In genomic region chr9:114418187-114418586, GRCm38 (mm10) we compare ENCODE assay signal across 10 mouse cellular contexts. TPM values are rescaled to one million over a fixed set of nuclear protein-coding genes. Genes with fewer than 3 reads are reported as not detected.
DNase-seq lines count a peak whose midpoint lies in the region; ATAC-seq and TF ChIP-seq lines count a peak whose summit lies in the region.
"Had no signal": no experiment of that assay in that cellular context is flagged by ENCODE, and none has a peak within 500 bp of the region (broad histone marks: within the 10 kb centered on the region; RNA-seq: fewer than 3 reads in every experiment).

No protein-coding gene starts in this region.

- H3K27me3 ChIP-seq in hindbrain, embryonic 11.5 days (ENCODE audit: control insufficient read depth, insufficient read depth, low read length): no peaks in the 10 kb centered on the region
- H3K27me3 ChIP-seq in hindbrain, embryonic 13.5 days: no peaks in the 10 kb centered on the region
- H3K27me3 ChIP-seq in thymus, adult 2 months (ENCODE audit: control insufficient read depth, insufficient read depth, low read length): no peaks in the 10 kb centered on the region
- H3K27me3 ChIP-seq: embryonic facial prominence, embryonic 15.5 days; liver, embryonic 15.5 days had no signal

- no peaks in the 10 kb centered on the region for H3K36me3 ChIP-seq in hindbrain, embryonic 11.5 days (ENCODE audit: control insufficient read depth, insufficient read depth, low read length)
- no peaks in the 10 kb centered on the region for H3K36me3 ChIP-seq in hindbrain, embryonic 13.5 days
- H3K36me3 ChIP-seq in thymus, adult 2 months (ENCODE audit: control insufficient read depth, insufficient read depth, low read length): no peaks in the 10 kb centered on the region
- H3K36me3 ChIP-seq: embryonic facial prominence, embryonic 15.5 days; liver, embryonic 15.5 days had no signal

- no peaks in the 10 kb centered on the region for H3K9me3 ChIP-seq in hindbrain, embryonic 11.5 days (ENCODE audit: control insufficient read depth, low read length)
- H3K9me3 ChIP-seq in hindbrain, embryonic 13.5 days: no peaks in the 10 kb centered on the region
- H3K9me3 ChIP-seq: embryonic facial prominence, embryonic 15.5 days; liver, embryonic 15.5 days had no signal

- no peaks in the 10 kb centered on the region for H3K4me1 ChIP-seq in hindbrain, embryonic 11.5 days (replicated peaks; ENCODE audit: control insufficient read depth, insufficient read depth, low read length)
- no peaks in the 10 kb centered on the region for H3K4me1 ChIP-seq in hindbrain, embryonic 13.5 days (replicated peaks)
- no peaks in the 10 kb centered on the region for H3K4me1 ChIP-seq in lung, adult 2 months (ENCODE audit: control insufficient read depth, insufficient read depth, low read length)
- peaks cover 4% of the 10 kb centered on the region for H3K4me1 ChIP-seq in thymus, adult 2 months (replicated peaks; ENCODE audit: control insufficient read depth, insufficient read depth, low read length)
- H3K4me1 ChIP-seq: embryonic facial prominence, embryonic 15.5 days had no signal

- TF ChIP-seq POLR2A in lung, adult 2 months (IDR thresholded peaks at IDR 0.05; ENCODE audit: borderline replicate concordance, extremely low read depth, low read depth, low read length): no peak
- no peak for TF ChIP-seq POLR2A in thymus, adult 2 months (IDR thresholded peaks at IDR 0.05; ENCODE audit: control insufficient read depth, extremely low read depth, insufficient read depth, low read length, poor library complexity)

- no peak for ATAC-seq in hindbrain, embryonic 11.5 days (ENCODE audit: low FRiP score)
- ATAC-seq in hindbrain, embryonic 13.5 days (ENCODE audit: low FRiP score): no peak

- 83% methylated on average over 2 of the region's 7 CpGs for WGBS in hindbrain, embryonic 11.5 days
- WGBS in hindbrain, embryonic 13.5 days: 68% methylated on average over 7 of the region's 7 CpGs
- WGBS in lung, adult 2 months: 85% methylated on average over 7 of the region's 7 CpGs
- 80% methylated on average over 7 of the region's 7 CpGs for WGBS in thymus, adult 2 months

- no peak overlapping the region for H3K27ac ChIP-seq in hindbrain, embryonic 11.5 days (ENCODE audit: low read depth, low read length)
- no peak overlapping the region for H3K27ac ChIP-seq in hindbrain, embryonic 13.5 days
- no peak overlapping the region for H3K27ac ChIP-seq in thymus, adult 2 months (ENCODE audit: control insufficient read depth, insufficient read depth, low read length)
- H3K27ac ChIP-seq: embryonic facial prominence, embryonic 15.5 days; liver, embryonic 15.5 days had no signal

- H3K4me2 ChIP-seq in hindbrain, embryonic 11.5 days (replicated peaks; ENCODE audit: low read depth, low read length): no peak overlapping the region
- H3K4me2 ChIP-seq in hindbrain, embryonic 13.5 days: no peak overlapping the region
- H3K4me2 ChIP-seq: embryonic facial prominence, embryonic 15.5 days; liver, embryonic 15.5 days had no signal

- TF ChIP-seq CTCF in lung, adult 2 months (IDR thresholded peaks at IDR 0.05; ENCODE audit: insufficient read depth, low read length): peak; percentile 44
- no peak for TF ChIP-seq CTCF in thymus, adult 2 months (IDR thresholded peaks at IDR 0.05; ENCODE audit: borderline replicate concordance, control insufficient read depth, extremely low read depth, insufficient read depth, low read length, poor library complexity)

- H3K4me3 ChIP-seq in hindbrain, embryonic 11.5 days (ENCODE audit: low read depth, low read length): no peak overlapping the region
- H3K4me3 ChIP-seq in hindbrain, embryonic 13.5 days: no peak overlapping the region
- H3K4me3 ChIP-seq in lung, adult 2 months (replicated peaks; ENCODE audit: extremely low read depth, low read depth, low read length): no peak overlapping the region
- no peak overlapping the region for H3K4me3 ChIP-seq in thymus, adult 2 months (ENCODE audit: control insufficient read depth, insufficient read depth, low read length)
- H3K4me3 ChIP-seq: embryonic facial prominence, embryonic 15.5 days; liver, embryonic 15.5 days had no signal

- peak; percentile 75 for DNase-seq in hindbrain, embryonic 11.5 days (ENCODE audit: low spot score)
- peak; percentile 58 to 61 for DNase-seq in B cell, adult 2 months
- DNase-seq in Muller cell, postnatal 12 days (ENCODE audit: inconsistent ontology term): peak; percentile 3
- peak; percentile 54 for DNase-seq in embryo, embryonic 9.5 days (ENCODE audit: extremely low spot score)
- DNase-seq in lung, adult 2 months: peak; percentile 33
- DNase-seq in thymus, adult 2 months: peak; percentile 85
- no peak for DNase-seq in cerebellum, adult 11 months

- H3K9ac ChIP-seq in hindbrain, embryonic 11.5 days (ENCODE audit: low read depth, low read length): no peak overlapping the region
- H3K9ac ChIP-seq in hindbrain, embryonic 13.5 days: no peak overlapping the region
- H3K9ac ChIP-seq: embryonic facial prominence, embryonic 15.5 days; liver, embryonic 15.5 days had no signal

RNA-seq across cellular contexts. Expression of gene Tmppe, which starts 17.3 kb away (rescaled TPM):
- 2.4 and 3.1 TPM in 2 replicates for polyA plus RNA-seq in hindbrain, embryonic 11.5 days (2014; fragmentation: Nextera tagmentation; extraction: Ambion mirVana)
- polyA plus RNA-seq in hindbrain, embryonic 13.5 days (2015; fragmentation: Nextera tagmentation; extraction: Ambion mirVana): 7.7 and 9.7 TPM in 2 replicates
- polyA plus RNA-seq in lung, adult 2 months (2012; rRNA removed): 9.7 and 9.8 TPM in 2 replicates
- polyA plus RNA-seq in thymus, adult 2 months (2012; rRNA removed): 23.8 and 25.4 TPM in 2 replicates

RNA-seq across cellular contexts. Expression of gene Glb1, which starts 17.3 kb away (rescaled TPM):
- polyA plus RNA-seq in hindbrain, embryonic 11.5 days (2014; fragmentation: Nextera tagmentation; extraction: Ambion mirVana): 21.9 and 26.6 TPM in 2 replicates
- 27.0 and 29.1 TPM in 2 replicates for polyA plus RNA-seq in hindbrain, embryonic 13.5 days (2015; fragmentation: Nextera tagmentation; extraction: Ambion mirVana)
- polyA plus RNA-seq in lung, adult 2 months (2012; rRNA removed): 24.9 and 26.8 TPM in 2 replicates
- 55.3 and 59.5 TPM in 2 replicates for polyA plus RNA-seq in thymus, adult 2 months (2012; rRNA removed)

RNA-seq across cellular contexts. Expression of gene Crtap, which starts 27.7 kb away (rescaled TPM):
- 56.5 and 57.8 TPM in 2 replicates for polyA plus RNA-seq in hindbrain, embryonic 11.5 days (2014; fragmentation: Nextera tagmentation; extraction: Ambion mirVana)
- polyA plus RNA-seq in hindbrain, embryonic 13.5 days (2015; fragmentation: Nextera tagmentation; extraction: Ambion mirVana): 27.4 and 32.6 TPM in 2 replicates
- 83.2 and 106 TPM in 2 replicates for polyA plus RNA-seq in lung, adult 2 months (2012; rRNA removed)
- 33.8 and 34.0 TPM in 2 replicates for polyA plus RNA-seq in thymus, adult 2 months (2012; rRNA removed)
